Mouse (Mus musculus) C3H10T1/2 (cell line): Measurements from ENCODE around the gene Ppm1n. TPM values are rescaled to one million over a fixed set of nuclear protein-coding genes. Genes with fewer than 3 reads are reported as not detected.

Source experiments
- polyA plus RNA-seq, 2 experiments: library from polyadenylated mRNA; unstranded; fragments of >200 nt; fragmentation: generic; extraction: Trizol; gene quantifications; one replicate each; pipeline ENCODE4 v1.2.1; 2012; ENCODE audit warnings: missing spikeins in 2 of 2

The Ppm1n gene
- not detected for polyA plus RNA-seq

DNA sequence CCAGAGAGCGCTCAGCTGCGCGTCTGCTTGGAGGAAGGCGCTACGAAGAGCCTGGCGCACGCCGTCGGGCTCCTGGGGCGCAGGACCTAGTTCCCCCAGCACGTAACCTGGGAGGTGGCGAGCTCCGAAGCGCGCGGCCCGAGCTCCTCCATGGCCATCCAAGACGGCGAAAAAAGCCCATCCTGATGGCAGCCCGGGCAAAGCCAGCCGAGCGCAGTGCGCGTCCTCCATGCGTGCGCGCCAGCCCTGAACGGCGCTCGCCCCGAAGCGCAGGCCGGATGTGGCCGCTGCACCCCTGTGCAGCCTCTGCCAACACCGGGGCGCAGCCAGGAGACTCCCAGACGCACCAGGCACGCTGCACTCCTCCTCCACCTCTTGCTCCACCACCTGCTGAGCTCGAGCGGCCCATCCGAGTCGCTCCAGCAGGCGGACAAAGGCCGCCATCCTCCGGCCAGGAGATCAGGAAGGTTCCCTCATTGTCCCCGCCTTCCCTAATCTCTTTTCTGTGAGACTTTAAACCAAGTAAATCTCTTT is at the start of gene Ppm1n:
Ppm1n (minus strand) TSS at position 484 of the 534 bp plus-strand sequence.

DNA sequence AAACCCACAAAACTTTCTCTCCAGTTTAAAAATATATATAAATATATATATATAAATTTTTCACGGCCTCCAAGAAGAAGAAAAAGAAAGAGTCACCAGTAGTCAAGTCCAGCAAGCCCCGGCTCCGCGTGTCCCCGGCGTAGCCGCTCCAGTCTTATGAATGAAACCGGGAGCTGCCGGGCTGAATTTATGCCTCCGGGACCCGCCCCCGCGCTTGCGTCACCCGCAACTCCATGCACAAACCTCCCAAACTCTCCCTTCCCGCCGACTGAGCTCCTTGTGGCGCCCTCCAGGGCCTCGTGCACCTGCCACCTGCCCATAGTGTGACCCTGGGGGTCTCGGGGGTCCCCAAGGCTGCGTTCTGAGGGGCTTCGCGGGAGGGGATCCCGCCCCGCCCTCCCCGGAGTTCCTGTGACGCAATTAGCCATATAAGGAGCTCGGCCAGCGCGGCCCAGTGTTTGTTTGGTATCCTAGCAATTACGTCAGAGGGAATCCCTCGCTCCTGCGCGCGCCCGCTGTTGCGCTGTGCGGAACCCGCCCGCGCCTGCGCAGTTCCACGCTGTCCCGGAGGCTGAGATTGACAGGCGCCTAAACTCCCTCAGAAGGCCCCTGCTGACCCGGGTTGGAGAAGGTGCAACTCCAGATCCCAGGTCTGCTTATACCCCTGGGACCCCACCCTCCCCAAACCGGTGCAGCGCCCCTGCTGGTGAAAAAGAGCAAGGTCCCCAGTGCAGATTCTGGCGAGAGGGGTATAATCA is 30.2 kb upstream of the Ppm1n start, which contains the start of gene Fosb:
Fosb (minus strand) TSS at position 168 of the 758 bp plus-strand sequence.

DNA sequence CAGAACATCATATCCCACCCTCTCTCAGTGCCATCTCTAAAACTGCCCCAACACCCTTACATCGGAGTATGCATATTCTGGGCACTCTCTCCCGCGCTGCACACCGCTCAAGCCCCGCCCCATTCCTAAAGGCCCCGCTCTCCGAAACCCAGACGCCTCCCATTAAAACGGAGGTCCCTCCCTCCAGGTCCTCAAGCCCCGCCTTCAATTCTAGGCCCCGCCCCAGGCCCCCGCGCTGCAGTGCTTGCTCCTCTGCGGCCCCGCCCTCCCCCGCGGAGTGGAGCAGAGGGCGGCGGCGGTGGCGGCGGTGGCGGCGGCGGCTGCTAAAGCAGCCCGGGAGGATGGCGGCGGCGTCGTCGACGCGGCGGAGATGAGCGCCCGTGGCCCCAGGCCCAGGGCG is 2.5 kb upstream of the Ppm1n start, which contains the start of gene Rtn2:
Rtn2 (plus strand) TSS at position 240 of the 400 bp plus-strand sequence.

DNA sequence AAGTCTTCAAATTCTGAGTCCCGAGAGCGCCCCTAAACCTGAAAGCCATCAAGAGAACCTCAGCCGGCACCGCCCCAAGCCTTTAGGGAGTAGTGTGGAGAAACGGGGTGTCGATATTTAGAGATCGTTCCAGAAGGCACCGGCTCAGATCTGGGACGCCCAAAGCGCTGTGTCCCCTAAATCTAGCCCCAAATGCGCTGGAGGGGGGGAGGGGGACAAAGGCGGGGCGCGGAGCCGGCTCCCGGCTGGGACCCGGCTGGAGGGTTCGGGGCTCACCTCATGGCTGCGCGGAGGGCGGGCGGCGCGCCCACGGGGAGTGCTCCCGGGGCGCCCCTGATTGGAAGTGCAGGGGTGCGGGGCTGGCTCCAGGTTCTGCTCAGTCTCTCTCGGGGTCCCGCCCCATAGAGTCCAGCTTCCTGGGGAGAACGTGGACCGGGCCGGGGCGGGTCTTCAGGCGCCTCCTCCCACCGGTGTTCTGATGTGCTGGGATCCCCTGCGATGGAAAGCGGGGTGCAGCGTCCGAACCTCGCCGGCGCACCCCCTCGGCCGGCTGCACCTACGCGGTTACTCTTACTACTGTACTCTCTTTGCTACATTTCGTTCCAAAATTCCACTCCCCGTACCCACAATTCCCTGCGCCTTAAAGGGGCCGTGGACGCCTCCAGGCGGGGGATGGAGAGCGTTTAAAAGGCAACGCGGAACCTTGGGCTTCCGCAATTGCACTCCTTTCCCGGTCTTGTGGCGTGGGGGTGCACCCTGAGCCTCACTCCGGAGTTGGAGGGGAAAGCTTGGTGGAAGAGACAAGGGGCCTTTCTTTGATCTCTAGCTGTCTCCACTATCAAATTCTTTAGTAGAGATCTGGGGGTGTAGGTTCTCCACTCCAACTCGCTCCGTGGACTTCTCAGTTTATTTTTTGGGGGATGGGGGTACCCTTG is 8.4 kb downstream of the Ppm1n start, which contains the start of gene Vasp:
Vasp (minus strand) TSS at position 580 of the 935 bp plus-strand sequence.

DNA sequence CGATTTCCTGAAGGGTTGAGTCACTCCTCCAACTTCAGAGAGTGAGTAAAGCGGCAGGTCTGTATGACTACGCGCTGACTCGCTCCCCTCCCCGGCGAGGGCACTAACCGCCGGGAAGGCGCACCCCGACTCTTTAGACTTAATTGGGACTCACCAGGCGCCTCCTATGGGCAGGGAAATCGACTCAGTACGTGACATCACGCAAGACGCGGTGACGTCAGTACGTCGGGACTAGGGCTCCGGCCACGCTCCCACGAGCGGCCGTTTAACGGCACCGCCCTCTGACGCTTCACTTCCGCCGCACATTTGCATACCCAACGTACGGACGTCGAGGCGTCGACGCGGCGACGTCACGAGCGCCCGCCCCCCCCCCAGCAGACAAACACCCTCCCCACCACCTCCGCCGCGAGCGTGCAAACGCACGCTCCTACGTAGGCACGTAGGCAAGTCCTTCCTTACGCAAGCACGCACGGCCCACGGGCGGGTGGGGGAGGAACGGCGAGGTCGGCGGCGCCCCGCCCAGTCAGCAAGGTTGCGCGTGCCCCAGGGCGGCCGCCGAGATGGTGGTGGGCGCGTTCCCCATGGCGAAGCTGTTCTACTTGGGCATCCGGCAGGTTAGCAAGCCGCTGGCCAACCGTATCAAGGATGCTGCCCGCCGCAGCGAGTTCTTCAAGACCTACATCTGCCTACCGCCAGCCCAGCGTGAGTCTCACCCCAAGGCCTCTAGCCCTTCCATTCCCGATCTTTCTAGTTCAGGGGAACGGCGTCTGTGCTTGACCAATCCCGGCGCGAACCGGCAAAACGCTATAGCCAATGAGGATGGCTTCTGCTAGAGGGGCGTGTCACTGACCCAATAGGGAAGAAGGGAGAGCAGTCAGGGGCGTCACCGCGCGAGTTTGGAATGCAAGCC is 51.7 kb downstream of the Ppm1n start, which contains the start of gene Opa3:
Opa3 (plus strand) TSS at position 452 of the 910 bp plus-strand sequence.

Other genes with a start within 250 kb of the Ppm1n start
- gene Rsph6a, start 225.4 kb downstream of the Ppm1n start, polyA plus RNA-seq: under 1 TPM; 0.08 to 0.26 TPM
- 10 to 100 TPM; 39.5 to 50.7 TPM for gene Dmwd, start 203.8 kb downstream of the Ppm1n start, polyA plus RNA-seq
- gene Dmpk, start 196.2 kb downstream of the Ppm1n start, polyA plus RNA-seq: 10 to 100 TPM; 23.1 to 40.3 TPM
- gene Six5, start 185.5 kb downstream of the Ppm1n start, polyA plus RNA-seq: 10 to 100 TPM in 1 of 2 experiments, 1 to 10 TPM in 1; 3.1 to 18.0 TPM
- gene Gm4969, start 161.7 kb downstream of the Ppm1n start, polyA plus RNA-seq: not detected
- 1 to 10 TPM; 3.9 to 9.2 TPM for gene Fbxo46, start 160.2 kb downstream of the Ppm1n start, polyA plus RNA-seq
- 1 to 10 TPM; 4.7 to 6.0 TPM for gene Qpctl, start 130.8 kb downstream of the Ppm1n start, polyA plus RNA-seq
- gene Snrpd2, start 130.3 kb downstream of the Ppm1n start, polyA plus RNA-seq: 100 to 1,000 TPM; 214 to 583 TPM
- under 1 TPM; 0.02 to 0.15 TPM for gene Gipr, start 113.9 kb downstream of the Ppm1n start, polyA plus RNA-seq
- gene Eml2, start 103.6 kb downstream of the Ppm1n start, polyA plus RNA-seq: under 1 TPM in 1 of 2 experiments, not detected in 1; 0.02 TPM
- gene Gpr4, start 67.5 kb downstream of the Ppm1n start, polyA plus RNA-seq: under 1 TPM; 0.05 to 0.14 TPM
- 10 to 100 TPM; 22.3 to 24.0 TPM for gene Opa3, start 51.7 kb downstream of the Ppm1n start, polyA plus RNA-seq
- gene Vasp, start 8.2 kb downstream of the Ppm1n start, polyA plus RNA-seq: 10 to 100 TPM; 30.1 to 39.1 TPM
- 1 to 10 TPM in 1 of 2 experiments, under 1 TPM in 1; 0.91 to 1.1 TPM for gene Rtn2, start 2.6 kb upstream of the Ppm1n start, polyA plus RNA-seq
- gene Fosb, start 30.0 kb upstream of the Ppm1n start, polyA plus RNA-seq: 1 to 10 TPM in 1 of 2 experiments, under 1 TPM in 1; 0.29 to 1.1 TPM
- 100 to 1,000 TPM in 1 of 2 experiments, 10 to 100 TPM in 1; 85.1 to 272 TPM for gene Ercc1, start 64.7 kb upstream of the Ppm1n start, polyA plus RNA-seq
- gene Cd3eap, start 79.4 kb upstream of the Ppm1n start, polyA plus RNA-seq: 10 to 100 TPM in 1 of 2 experiments, 1 to 10 TPM in 1; 9.0 to 24.5 TPM
- gene Ppp1r13l, start 79.7 kb upstream of the Ppm1n start, polyA plus RNA-seq: 1 to 10 TPM; 7.3 to 7.9 TPM
- gene Ercc2, start 101.9 kb upstream of the Ppm1n start, polyA plus RNA-seq: 10 to 100 TPM in 1 of 2 experiments, 1 to 10 TPM in 1; 6.7 to 12.5 TPM
- gene Klc3, start 124.0 kb upstream of the Ppm1n start, polyA plus RNA-seq: 1 to 10 TPM in 1 of 2 experiments, under 1 TPM in 1; 0.61 to 2.7 TPM
- under 1 TPM in 1 of 2 experiments, not detected in 1; 0.05 TPM for gene Ckm, start 124.7 kb upstream of the Ppm1n start, polyA plus RNA-seq
- gene Mark4, start 178.8 kb upstream of the Ppm1n start, polyA plus RNA-seq: 10 to 100 TPM in 1 of 2 experiments, 1 to 10 TPM in 1; 7.2 to 16.0 TPM
- gene Exoc3l2, start 183.3 kb upstream of the Ppm1n start, polyA plus RNA-seq: under 1 TPM; 0.06 to 0.08 TPM
- 1 to 10 TPM; 2.8 to 7.6 TPM for gene Bloc1s3, start 228.3 kb upstream of the Ppm1n start, polyA plus RNA-seq
- gene Trappc6a, start 228.3 kb upstream of the Ppm1n start, polyA plus RNA-seq: 100 to 1,000 TPM in 1 of 2 experiments, 10 to 100 TPM in 1; 46.3 to 112 TPM
- gene Nkpd1, start 237.8 kb upstream of the Ppm1n start, polyA plus RNA-seq: under 1 TPM; 0.01 to 0.32 TPM